Mouse (Mus musculus): Measurements from ENCODE around the gene Pigm.

- no peak for TF ChIP-seq CTCF (IDR thresholded peaks at IDR 0.05; ENCODE audit: control insufficient read depth, insufficient read depth, insufficient replicate concordance, low read depth, low read length)
- no peak for TF ChIP-seq POLR2A (IDR thresholded peaks at IDR 0.05; ENCODE audit: control insufficient read depth, low read depth, low read length)
Measured at GRCm38 (mm10) chr1:172390769-172391168, 14.4 kb downstream of the Pigm start.

Measured in testis, adult 2 months (tissue).